Mouse (Mus musculus) cerebellum, adult (tissue): Measurements from ENCODE around the gene Cpne7.

Experiments
- ATAC-seq: cut with Nextera tagmentation; 2 replicates; pipeline ENCODE4 v1.9.2; 2017; ENCODE audit warnings: mild to moderate bottlenecking, moderate library complexity, mixed read lengths; ENCODE audit not compliant: insufficient number of reproducible peaks, low FRiP score, low TSS enrichment

The Cpne7 gene

DNA sequence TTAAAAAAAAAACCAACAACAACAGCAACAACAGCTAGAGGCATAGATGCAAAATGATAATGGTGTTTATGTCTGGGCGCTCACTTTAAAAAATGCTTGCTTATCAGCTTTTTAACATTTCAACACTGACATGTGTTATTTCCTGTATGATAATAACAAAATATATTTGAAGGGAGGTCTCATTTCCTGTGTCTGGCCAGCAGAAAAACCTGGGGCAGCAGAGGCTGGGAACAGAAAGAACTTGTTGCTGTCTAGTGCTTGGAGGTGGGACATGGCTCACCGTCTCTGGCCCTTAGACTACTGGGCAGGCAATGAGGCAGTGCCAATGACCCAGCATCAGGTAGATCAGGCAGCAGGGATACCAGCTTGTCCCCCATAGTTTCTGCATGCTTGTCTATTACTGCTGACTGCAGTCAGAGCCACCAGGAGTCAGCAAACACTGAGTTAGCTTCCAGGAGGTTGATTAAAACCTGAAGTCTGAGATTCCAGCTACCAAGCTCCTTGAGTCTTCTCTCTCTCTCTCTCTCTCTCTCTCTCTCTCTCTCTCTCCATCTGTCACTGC is 3.2 kb upstream of the Cpne7 start:
- ATAC-seq: no peak

DNA sequence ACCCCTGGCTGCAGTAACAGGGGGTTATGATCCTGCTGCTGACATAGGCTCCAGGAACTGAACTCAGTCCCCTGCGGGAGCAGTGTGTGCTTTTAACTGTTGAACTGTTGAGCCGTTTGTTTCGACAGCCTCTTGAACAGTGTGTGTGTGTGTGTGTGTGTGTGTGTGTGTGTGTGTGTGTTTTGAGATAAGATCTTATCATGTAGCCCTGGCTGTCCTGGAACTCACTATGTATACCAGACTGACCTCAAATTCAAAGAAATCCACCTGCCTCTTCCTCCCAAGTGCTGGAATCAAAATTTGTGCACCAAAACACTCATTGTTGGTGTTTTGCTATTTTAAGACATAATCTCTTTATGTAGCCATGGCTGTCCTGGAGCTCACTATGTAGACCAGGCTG is 2.5 kb upstream of the Cpne7 start:
- ATAC-seq: no peak

DNA sequence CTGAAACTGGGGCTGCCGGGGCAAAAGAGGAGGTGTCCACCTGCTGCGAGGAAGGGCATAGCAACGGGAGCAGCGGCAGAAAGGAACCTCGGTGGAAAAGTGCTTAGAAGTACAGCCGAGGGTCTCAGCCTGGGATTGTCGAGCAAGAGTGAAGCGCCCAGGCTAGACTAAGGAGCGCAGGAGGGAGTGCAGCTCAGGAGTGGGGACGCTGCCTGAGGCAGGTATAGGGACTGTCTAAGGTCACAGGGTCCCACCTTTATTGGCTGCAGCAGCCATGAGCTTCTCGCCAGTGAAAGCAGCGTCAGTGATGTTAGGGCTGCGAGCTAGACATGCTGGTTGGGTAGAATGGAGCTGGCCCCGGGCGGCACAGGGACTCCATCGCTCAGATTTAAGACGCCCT is 570 bp downstream of the Cpne7 start:
- no peak for ATAC-seq

DNA sequence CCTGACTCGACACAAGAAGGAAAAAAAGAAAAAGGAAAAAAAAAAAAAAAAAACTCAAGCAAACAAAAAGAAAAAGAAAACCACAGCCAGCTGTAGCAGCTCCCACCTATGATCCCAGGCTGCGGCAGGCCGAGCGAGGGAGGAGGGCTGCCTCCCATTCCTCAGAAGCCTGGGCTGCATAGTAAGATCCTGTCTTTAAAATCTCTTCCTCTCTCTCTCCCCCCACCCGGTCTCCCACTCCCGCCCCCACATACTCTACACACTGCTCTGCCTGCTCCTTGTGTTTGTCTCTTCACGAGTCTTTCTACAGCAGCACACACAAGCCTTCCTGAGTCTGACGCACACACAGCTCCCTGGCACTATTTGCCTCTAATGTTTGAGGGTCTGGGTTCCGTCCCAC is 4.9 kb downstream of the Cpne7 start:
- ATAC-seq: no peak

DNA sequence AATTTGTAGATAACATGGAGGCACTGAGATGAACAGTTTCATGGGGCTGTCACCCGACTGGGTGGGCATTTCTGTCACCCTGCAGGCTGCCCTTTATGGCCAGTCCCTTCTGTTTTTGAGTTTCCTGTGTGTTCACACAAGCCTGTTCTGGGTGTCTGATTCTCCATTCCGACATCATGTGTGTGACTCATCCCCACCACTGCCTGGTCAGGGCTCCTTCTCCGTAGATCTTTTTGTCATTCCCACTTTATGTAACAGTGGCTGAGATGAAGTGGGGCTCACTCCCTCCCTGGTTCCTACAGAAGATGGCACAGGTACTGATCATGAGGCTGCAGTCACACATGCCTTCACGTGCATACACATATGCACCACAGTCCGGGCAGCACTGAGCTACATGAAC is 5.5 kb downstream of the Cpne7 start:
- no peak for ATAC-seq

DNA sequence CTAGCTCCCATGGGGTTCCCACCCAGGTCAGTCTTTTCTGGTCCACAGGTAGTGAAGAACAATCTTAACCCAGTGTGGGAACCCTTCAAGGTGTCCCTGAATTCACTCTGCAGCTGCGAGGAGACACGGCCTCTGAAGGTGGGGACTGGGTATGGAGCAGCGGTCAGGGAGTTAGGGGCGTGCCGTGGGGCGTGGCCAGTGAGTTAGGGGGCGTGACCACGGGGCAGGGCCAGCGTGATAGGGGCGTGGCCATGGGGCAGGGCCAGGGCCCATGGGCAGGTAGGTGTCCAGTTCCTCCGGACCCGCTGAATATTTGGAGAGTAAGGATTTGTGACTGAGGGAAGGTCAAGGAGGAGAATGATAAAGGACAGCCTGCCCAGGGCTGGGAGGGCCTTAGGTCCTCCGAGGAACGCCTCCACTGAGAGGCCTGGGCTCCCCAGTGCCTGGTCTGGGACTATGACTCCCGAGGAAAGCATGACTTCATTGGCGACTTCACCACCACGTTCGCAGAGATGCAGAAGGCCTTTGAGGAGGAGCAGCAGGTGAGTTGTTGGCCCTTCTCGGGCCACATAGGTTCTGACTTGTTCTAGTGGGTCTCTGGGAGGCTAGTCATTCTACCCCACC is 9.1 kb downstream of the Cpne7 start:
- no peak for ATAC-seq

DNA sequence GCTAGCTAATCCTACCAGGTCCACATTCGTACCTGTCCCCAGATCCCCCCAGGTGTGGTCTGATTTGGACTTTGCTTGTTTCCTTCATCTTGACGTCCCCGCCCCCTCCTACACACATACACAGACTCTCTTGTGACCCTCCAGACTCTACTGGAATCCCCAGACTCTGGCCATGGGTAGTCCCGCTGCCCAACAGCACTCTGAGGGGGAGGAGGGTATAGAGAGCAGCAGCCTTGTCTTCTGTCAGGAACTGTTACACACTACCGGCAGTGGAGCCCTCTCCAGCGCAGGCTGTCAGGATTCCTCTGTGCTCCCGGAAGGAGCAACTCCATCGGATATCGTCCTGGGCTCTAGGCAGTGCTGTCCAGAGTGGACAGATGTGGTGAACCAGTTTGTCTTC is 13.9 kb downstream of the Cpne7 start:
- ATAC-seq: no peak

DNA sequence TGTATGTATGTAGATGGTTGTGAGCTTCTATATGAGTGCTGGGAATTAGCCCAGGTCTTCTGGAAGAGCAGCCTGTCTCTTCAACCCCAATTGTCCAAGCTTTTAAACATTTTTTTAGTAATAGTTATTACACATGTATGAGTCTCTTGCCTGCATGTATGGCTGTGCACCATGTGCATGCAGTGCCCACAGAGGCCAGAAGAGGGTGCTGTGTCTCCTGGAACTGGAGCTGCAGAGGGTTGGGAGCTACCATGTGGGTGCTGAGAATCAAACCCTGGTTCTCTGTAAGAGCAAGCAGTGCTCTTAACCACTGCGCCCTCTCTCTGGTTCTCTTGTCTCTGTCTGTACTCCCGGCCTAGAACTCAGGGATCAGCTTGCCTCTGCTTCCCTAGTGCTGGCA is 15.8 kb downstream of the Cpne7 start:
- no peak for ATAC-seq

DNA sequence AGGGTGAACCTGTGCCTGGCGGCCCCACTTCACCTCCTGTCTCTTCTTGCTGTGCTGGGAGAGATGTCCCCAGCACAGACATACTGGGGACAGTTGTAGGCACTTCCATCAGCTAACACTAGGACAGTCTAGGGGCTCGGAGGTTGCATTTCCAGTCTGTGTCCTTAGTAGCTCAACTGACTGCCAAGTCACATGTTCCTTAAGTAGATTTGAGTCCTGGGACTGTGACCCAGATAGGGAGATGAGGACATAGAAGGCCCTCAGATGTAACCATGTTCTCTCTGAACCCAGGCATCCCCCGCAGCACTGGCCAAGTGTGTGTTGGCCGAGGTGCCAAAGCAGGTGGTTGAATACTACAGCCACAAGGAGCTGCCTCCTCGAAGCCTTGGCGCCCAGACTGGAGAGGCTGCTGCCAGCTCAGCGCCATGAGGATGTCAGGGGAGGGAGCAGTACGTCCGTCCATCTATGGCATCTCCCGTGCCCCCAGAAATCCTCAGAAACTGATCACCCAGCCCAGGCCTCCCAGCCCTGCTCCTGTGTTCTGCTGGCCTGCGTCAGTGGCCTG is 17.1 kb downstream of the Cpne7 start:
- ATAC-seq: no peak

DNA sequence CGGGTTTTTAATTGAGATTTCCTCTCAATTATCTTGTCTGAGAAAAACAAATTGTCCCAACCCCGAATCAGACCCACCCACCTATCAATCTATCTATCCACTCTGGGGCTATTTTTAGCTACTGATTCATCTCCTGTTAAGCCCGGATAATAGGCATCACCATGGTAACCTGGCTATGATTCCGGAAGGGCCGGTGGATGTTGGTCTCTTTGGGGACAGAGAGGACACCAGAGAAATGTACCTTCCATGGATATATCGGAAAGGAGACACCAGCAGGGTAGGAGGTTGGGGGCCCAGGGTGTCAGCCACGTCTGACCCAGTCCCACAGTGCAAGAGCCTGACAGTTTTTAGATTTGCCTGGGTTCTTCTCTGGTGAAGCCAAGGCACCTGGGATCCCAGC is 18.2 kb downstream of the Cpne7 start:
- no peak for ATAC-seq

DNA sequence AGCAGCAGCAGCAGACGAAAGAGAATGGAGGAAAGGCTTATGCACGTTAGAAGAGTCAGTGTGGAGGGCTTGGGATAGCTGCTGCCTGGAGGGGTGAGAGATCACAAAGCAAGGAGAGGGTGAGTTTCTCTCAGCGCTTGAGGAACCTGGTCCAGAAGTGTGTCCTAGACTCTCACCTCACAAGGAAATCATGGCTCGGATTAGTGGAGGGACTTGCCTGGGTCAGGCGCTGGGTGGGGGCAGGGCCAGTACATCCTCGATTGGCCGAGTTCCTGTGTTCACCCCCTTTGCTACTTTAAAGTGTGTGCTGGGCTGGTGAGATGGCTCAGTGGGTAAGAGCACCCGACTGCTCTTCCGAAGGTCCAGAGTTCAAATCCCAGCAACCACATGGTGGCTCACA is 18.6 kb downstream of the Cpne7 start:
- no peak for ATAC-seq

DNA sequence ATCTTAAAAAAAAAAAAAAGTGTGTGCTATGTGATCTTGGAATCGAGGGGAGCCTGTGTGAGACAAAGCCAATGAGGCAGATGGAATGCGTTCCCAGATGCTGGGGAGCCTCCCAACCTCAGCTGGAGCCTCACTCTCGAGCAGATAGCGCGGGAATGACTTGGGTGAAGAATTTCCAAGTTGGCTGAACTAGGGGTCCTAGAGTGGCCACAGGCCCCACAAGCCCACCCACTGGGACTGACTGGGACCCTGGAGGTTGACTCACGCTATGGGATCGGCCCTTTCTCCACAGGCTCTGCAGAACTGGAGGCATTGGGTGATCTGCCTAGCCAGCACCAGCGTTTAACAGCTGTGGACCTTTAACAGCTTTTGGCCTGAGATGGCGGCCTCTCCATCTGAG is 19.1 kb downstream of the Cpne7 start:
- no peak for ATAC-seq

DNA sequence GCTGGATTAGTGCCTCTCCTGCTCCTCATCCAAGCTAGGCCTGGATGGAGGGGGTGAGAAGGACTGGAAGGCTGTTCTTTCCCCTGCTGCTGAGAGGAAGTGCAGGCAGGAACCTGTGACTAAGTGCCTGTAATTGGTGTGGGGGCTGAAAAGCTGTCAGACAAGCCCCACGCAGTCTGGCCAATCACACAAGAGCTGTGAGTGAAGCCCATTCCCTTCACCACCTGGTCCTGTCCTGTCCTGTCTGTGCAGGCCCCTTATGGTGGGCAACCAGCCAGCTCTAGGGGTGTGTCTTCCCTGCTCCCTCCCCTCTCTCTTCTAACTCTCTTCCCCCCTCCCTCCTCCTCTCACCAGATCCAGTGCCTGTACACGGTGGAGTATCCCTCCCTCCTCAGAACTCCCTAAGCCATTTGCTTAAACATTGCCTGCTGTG is 20.5 kb downstream of the Cpne7 start:
- ATAC-seq: no peak

DNA sequence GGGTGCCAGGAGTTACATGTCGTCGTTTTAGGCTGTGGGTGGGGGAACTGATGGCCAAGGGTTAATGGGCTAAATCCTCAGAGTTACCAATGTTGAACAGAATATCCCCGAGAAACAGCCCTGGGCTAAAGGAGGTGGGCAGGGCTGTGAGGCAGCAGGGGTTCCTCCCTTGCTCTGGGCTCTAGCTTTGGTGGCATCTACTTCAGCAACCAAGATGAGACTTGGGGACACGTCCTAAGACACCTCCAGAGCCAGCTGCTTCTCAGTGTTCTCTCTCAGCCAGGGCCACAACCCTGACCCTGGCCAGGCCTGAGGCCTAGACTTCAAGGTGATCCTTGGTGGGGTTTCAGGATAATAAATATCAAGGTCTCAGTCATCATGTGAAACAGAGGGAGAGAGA is 21.6 kb downstream of the Cpne7 start:
- no peak for ATAC-seq

DNA sequence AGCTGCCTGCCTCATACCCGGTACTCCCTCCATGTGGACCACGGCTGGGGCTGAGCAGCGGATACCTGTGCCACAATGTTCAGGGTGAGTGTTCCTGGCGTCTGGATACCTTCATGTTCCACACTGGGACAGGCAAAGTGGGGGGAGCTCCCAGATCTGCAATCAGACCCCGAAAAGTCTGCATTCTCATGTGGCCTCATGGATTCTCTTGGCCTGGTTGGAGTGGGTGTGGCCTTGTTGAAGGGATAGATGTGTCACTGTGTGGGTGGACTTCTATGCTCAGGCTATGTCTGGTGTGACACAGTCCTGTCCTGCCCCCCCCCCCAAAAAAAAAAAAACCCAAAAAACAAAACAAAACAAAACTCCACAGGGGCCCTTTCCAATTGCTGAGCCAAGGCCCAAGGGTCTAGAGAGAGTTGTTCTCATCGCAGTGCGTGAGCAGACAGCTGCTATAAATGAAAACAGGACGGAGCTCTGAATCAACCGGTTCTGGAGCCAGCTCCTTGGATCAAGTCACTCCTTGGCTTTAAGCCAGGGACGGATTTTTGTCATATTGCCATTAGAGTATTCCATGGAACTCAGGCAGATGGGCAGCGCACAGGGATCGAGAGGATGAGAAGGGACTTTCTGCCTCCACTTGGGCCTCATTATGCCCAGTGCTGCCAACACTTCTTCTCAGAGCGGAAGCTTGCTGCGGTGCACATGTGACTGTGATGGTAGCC is 24.7 kb downstream of the Cpne7 start:
- peak; percentile 70; the same call in 1 of the 2 replicates for ATAC-seq

DNA sequence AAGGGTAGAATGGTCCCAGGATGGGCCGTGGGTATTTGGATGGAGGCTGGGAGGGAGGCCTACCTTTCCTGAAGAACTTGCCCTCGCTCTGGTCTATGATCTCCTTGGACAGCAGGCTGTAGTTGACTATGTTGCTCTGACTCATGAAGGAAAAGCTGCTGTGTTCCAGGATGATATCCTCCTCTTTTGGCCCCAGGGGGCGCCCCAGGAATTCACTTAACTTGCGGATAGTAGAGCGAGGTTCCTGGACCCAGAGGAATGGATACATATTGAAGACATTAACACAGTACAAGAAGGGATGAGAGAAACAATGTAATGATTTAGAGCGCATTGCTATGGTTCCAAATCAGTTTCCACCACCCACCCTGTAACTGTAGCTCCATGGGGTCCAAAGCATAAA is 28.1 kb downstream of the Cpne7 start:
- ATAC-seq: no peak

DNA sequence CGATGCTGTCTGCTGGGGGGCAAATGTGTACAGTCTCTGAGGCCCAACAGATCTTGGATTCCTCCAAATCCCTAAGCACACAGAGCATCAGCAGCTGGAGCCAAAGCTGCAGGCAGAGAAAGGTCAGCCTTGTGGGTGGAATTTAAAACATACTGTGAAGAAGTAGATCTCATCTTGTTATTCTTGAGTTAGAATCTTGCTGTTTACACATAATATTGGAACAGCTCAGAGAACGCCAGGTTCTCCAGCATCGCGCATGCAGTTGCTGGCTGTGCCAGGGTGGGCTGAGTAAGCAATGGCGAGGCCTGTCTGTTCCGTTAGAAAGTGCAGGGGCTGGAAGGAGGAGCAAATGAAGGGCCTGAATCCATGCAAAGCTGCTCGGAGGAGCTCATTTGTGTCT is 29.2 kb downstream of the Cpne7 start:
- ATAC-seq: no peak

DNA sequence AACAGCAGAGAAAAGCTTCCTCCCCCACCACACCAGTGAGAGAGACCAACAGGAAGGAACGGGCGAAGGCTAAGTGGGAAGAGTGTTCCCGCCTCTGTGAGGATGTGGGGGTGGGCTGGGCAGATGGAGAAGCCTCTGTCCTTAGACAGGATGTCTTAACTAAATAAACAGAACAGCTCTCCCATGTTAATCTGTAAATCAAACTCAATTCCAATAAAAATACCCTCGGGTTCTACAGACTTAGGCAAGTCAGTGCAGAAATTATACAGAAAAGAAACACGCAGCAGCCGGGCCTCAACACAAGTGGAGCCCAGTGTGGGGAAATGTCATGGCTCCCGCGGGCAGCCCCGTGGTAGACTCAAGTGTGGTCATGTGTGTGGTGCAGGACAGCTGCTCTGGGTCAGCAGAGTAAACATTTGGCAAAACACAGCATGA is 33.6 kb downstream of the Cpne7 start:
- ATAC-seq: no peak

DNA sequence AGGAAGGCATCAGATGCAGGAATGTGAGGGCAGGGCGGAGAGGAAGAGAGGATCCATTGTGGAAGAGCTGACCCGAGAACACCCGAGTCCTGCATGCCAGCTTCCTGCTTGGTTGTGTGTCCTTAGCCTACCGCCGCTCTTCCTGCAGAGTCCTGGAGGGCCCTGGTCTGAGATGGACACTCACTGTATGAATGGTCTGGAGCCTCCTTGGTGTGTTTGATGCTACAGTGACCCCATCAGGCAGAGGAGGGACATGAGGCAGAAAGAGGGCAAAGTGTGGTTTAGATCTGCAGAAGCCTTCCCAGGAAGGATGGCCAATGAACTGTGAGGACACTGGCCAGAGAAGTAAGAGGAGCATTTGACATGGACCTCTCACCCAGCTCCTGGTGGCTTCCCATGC is 38.0 kb downstream of the Cpne7 start:
- ATAC-seq: no peak

DNA sequence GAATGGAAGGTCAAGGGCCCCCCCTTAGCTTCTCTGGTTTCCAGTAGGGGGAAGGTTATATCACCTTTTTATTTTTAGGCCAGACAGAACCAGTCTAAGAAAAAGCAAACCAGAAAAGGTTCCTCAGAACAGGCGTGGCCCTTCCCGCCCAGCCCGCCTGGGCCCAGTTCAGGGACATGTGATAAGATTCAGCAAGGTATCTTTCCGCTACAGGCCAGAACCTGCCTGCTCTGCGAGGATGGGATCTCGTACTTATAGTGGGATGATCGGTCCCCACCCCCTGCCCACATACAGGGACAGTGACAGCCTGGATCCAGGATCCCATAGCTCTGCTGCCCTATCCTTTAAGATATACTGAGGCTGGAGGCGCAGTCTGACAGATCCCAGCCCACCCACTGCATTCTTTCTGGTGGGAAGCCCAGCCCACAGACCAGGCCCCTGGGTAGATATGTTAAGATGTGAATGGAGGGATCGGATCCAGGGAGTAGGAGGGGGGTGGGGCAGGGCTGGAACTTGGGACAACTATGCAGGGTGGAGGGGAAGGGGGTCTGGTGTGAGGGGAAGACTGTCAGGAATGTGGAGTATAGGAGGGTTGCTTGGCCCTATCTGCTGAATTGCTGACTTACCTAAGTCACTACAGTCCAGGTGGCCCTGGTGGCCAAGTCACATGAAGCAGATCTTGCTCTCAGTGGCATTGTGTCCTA is 39.0 kb downstream of the Cpne7 start:
- no peak for ATAC-seq

DNA sequence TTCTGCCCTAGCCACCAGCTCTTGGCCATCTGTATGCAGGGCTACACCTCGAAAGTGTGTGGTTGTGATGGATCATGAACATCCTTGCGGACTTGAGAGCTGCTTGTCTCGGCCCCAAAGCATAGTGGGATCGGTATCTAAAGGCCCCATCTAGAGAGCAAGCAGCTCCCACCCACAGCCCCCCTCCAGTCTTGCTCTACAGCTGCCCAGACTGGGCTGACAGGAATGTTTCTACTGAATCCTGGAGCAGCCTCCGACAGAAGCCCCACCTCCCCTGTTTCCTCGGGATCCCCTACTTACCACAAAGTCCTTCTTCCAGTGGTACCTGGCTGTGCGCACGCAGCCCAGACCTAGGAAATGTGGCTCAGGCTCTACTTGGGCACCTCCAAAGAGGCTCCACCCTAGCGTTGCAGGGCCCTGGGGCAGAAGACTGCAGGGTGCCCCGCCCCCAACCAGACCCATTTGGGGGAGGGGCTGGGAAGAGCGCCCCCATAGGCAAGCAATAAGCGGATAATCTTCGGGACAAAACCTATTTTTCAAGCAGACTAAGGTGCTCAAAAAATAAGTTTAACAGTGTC is 40.8 kb downstream of the Cpne7 start, which contains the start of gene Sult5a1:
Gene Sult5a1, minus strand, starts transcription at position 428 of the 578 bp plus-strand sequence.
- no peak for ATAC-seq
